Mouse (Mus musculus): ENCODE results near the gene Babam2. TPM values are rescaled to one million over a fixed set of nuclear protein-coding genes. Genes with fewer than 3 reads are reported as not detected.

Gene Babam2
- polyA plus RNA-seq, 1 experiment = 92.8 TPM

DNA sequence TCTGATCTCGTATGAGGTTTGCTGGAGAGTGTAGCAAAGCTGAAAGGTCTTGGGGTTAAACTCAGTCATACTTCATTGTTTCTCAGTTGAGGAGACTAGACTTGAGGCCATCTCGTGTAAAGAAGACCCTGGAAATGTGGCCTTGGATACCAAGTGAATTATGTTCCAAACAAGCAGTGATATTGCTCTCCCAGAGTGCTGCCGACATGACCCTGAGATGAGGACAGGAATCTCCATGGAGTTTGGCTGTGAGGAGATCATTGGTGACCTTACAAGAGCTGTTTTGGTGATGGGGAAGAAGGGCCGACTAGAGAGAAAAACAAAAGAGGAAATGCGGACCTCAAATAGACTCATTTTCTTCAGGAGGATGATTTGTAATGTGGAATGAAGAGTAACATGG is 130.4 kb downstream of the Babam2 start:
- Histone ChIP-seq H3K4me1 (ENCODE audit: control insufficient read depth, insufficient read depth, low read length) (no peaks in the 10 kb centered on the region), H3K27me3 (ENCODE audit: control insufficient read depth, insufficient read depth, low read length, poor library complexity, severe bottlenecking) (no peaks in the 10 kb centered on the region), H3K4me3 (ENCODE audit: low read depth, low read length) (no peak overlapping the region), H3K9ac (ENCODE audit: low read depth, poor library complexity, severe bottlenecking) (no peak overlapping the region), H3K9me3 (replicated peaks; ENCODE audit: control insufficient read depth, insufficient read depth, low read length, poor library complexity, severe bottlenecking) (no peaks in the 10 kb centered on the region), H3K27ac (ENCODE audit: insufficient read depth, low read length) (no peak overlapping the region), H3K36me3 (ENCODE audit: control insufficient read depth, insufficient read depth, low read length, poor library complexity, severe bottlenecking) (no peaks in the 10 kb centered on the region)
- TF ChIP-seq CTCF (IDR thresholded peaks at IDR 0.05; ENCODE audit: low read depth, low read length) (no peak), EP300 (IDR thresholded peaks at IDR 0.05; ENCODE audit: insufficient read depth, low read depth, low read length) (no peak), POLR2A (IDR thresholded peaks at IDR 0.05; ENCODE audit: insufficient read depth, low read length) (no peak)

DNA sequence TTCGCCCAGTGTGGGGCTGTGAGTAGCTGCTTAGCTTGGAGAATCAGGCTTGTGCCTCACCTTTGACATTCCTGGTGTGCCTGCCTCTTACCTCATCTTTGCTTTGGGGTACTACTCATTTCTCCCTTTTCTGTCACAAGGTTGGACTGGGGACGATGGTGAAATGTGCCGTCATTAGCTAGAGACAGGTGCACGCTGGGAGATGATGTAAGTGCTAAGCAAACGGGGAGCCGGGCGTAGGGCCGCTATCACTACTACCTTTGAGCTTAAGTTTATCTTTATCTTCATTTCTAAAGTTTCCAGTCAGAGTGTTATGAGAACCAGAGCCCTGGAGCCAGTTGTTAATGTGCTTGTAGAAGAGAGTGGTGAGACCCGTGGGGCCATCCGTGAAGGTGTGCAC is 131.3 kb downstream of the Babam2 start:
- Histone ChIP-seq H3K27me3 (ENCODE audit: control insufficient read depth, insufficient read depth, low read length, poor library complexity, severe bottlenecking) (no peaks in the 10 kb centered on the region), H3K27ac (ENCODE audit: insufficient read depth, low read length) (no peak overlapping the region), H3K36me3 (ENCODE audit: control insufficient read depth, insufficient read depth, low read length, poor library complexity, severe bottlenecking) (no peaks in the 10 kb centered on the region), H3K4me3 (ENCODE audit: low read depth, low read length) (no peak overlapping the region), H3K9me3 (replicated peaks; ENCODE audit: control insufficient read depth, insufficient read depth, low read length, poor library complexity, severe bottlenecking) (no peaks in the 10 kb centered on the region), H3K4me1 (ENCODE audit: control insufficient read depth, insufficient read depth, low read length) (no peaks in the 10 kb centered on the region), H3K9ac (ENCODE audit: low read depth, poor library complexity, severe bottlenecking) (no peak overlapping the region)
- TF ChIP-seq POLR2A (IDR thresholded peaks at IDR 0.05; ENCODE audit: insufficient read depth, low read length) = no peak
- no peak for TF ChIP-seq CTCF (IDR thresholded peaks at IDR 0.05; ENCODE audit: low read depth, low read length)
- no peak for TF ChIP-seq EP300 (IDR thresholded peaks at IDR 0.05; ENCODE audit: insufficient read depth, low read depth, low read length)

GRCm38 (mm10) chr5:31829588-31829987 is 132.1 kb downstream of the Babam2 start:
- no peak for TF ChIP-seq CTCF (IDR thresholded peaks at IDR 0.05; ENCODE audit: low read depth, low read length)
- TF ChIP-seq EP300 (IDR thresholded peaks at IDR 0.05; ENCODE audit: insufficient read depth, low read depth, low read length) = no peak
- no peak for TF ChIP-seq POLR2A (IDR thresholded peaks at IDR 0.05; ENCODE audit: insufficient read depth, low read length)
- no peaks in the 10 kb centered on the region for H3K4me1 ChIP-seq (ENCODE audit: control insufficient read depth, insufficient read depth, low read length)
- H3K4me3 ChIP-seq (ENCODE audit: low read depth, low read length) = no peak overlapping the region
- no peaks in the 10 kb centered on the region for H3K27me3 ChIP-seq (ENCODE audit: control insufficient read depth, insufficient read depth, low read length, poor library complexity, severe bottlenecking)
- H3K9ac ChIP-seq (ENCODE audit: low read depth, poor library complexity, severe bottlenecking) = no peak overlapping the region
- H3K36me3 ChIP-seq (ENCODE audit: control insufficient read depth, insufficient read depth, low read length, poor library complexity, severe bottlenecking) = no peaks in the 10 kb centered on the region
- no peaks in the 10 kb centered on the region for H3K9me3 ChIP-seq (replicated peaks; ENCODE audit: control insufficient read depth, insufficient read depth, low read length, poor library complexity, severe bottlenecking)
- no peak overlapping the region for H3K27ac ChIP-seq (ENCODE audit: insufficient read depth, low read length)

GRCm38 (mm10) chr5:31831587-31831986 is 134.1 kb downstream of the Babam2 start:
- TF ChIP-seq EP300 (IDR thresholded peaks at IDR 0.05; ENCODE audit: insufficient read depth, low read depth, low read length) (no peak), CTCF (IDR thresholded peaks at IDR 0.05; ENCODE audit: low read depth, low read length) (no peak), POLR2A (IDR thresholded peaks at IDR 0.05; ENCODE audit: insufficient read depth, low read length) (no peak)
- no peaks in the 10 kb centered on the region for H3K27me3 ChIP-seq (ENCODE audit: control insufficient read depth, insufficient read depth, low read length, poor library complexity, severe bottlenecking)
- no peak overlapping the region for H3K9ac ChIP-seq (ENCODE audit: low read depth, poor library complexity, severe bottlenecking)
- no peaks in the 10 kb centered on the region for H3K36me3 ChIP-seq (ENCODE audit: control insufficient read depth, insufficient read depth, low read length, poor library complexity, severe bottlenecking)
- no peak overlapping the region for H3K4me3 ChIP-seq (ENCODE audit: low read depth, low read length)
- no peak overlapping the region for H3K27ac ChIP-seq (ENCODE audit: insufficient read depth, low read length)
- H3K9me3 ChIP-seq (replicated peaks; ENCODE audit: control insufficient read depth, insufficient read depth, low read length, poor library complexity, severe bottlenecking) = no peaks in the 10 kb centered on the region
- no peaks in the 10 kb centered on the region for H3K4me1 ChIP-seq (ENCODE audit: control insufficient read depth, insufficient read depth, low read length)

DNA sequence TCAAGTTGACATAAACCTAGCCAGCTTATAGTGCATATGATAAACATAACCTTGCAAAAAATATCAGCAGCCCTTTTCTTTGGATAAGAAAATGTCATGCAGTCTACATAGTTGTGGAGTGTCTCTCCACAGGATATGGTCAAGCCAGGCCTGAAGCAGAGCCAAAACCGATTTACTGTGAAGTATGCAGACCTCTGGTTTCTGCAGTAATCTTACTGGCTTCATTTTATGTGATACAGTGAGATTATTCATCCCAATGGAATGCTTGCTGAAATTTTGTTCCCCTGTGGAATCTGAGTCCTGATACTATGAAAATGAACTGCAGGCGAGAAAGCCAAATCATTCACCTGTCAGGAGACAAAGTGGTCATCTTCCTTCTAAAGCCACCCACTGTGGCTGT is 138.2 kb downstream of the Babam2 start:
- no peak overlapping the region for H3K9ac ChIP-seq (ENCODE audit: low read depth, poor library complexity, severe bottlenecking)
- no peak overlapping the region for H3K4me3 ChIP-seq (ENCODE audit: low read depth, low read length)
- no peaks in the 10 kb centered on the region for H3K27me3 ChIP-seq (ENCODE audit: control insufficient read depth, insufficient read depth, low read length, poor library complexity, severe bottlenecking)
- H3K4me1 ChIP-seq (ENCODE audit: control insufficient read depth, insufficient read depth, low read length) = no peaks in the 10 kb centered on the region
- H3K9me3 ChIP-seq (replicated peaks; ENCODE audit: control insufficient read depth, insufficient read depth, low read length, poor library complexity, severe bottlenecking) = no peaks in the 10 kb centered on the region
- no peaks in the 10 kb centered on the region for H3K36me3 ChIP-seq (ENCODE audit: control insufficient read depth, insufficient read depth, low read length, poor library complexity, severe bottlenecking)
- TF ChIP-seq POLR2A (IDR thresholded peaks at IDR 0.05; ENCODE audit: insufficient read depth, low read length) (no peak), EP300 (IDR thresholded peaks at IDR 0.05; ENCODE audit: insufficient read depth, low read depth, low read length) (no peak), CTCF (IDR thresholded peaks at IDR 0.05; ENCODE audit: low read depth, low read length) (no peak)
- no peak overlapping the region for H3K27ac ChIP-seq (ENCODE audit: insufficient read depth, low read length)

- Histone ChIP-seq H3K27ac (ENCODE audit: insufficient read depth, low read length) (no peak overlapping the region), H3K36me3 (ENCODE audit: control insufficient read depth, insufficient read depth, low read length, poor library complexity, severe bottlenecking) (no peaks in the 10 kb centered on the region), H3K9me3 (replicated peaks; ENCODE audit: control insufficient read depth, insufficient read depth, low read length, poor library complexity, severe bottlenecking) (no peaks in the 10 kb centered on the region), H3K9ac (ENCODE audit: low read depth, poor library complexity, severe bottlenecking) (no peak overlapping the region), H3K4me3 (ENCODE audit: low read depth, low read length) (no peak overlapping the region), H3K4me1 (ENCODE audit: control insufficient read depth, insufficient read depth, low read length) (no peaks in the 10 kb centered on the region), H3K27me3 (ENCODE audit: control insufficient read depth, insufficient read depth, low read length, poor library complexity, severe bottlenecking) (no peaks in the 10 kb centered on the region)
- TF ChIP-seq POLR2A (IDR thresholded peaks at IDR 0.05; ENCODE audit: insufficient read depth, low read length) (no peak), EP300 (IDR thresholded peaks at IDR 0.05; ENCODE audit: insufficient read depth, low read depth, low read length) (no peak), CTCF (IDR thresholded peaks at IDR 0.05; ENCODE audit: low read depth, low read length) (no peak)
Observed at GRCm38 (mm10) chr5:31839973-31840372, 142.5 kb downstream of the Babam2 start.
